Mouse (Mus musculus): ENCODE data around the gene Fam89b.

DNA sequence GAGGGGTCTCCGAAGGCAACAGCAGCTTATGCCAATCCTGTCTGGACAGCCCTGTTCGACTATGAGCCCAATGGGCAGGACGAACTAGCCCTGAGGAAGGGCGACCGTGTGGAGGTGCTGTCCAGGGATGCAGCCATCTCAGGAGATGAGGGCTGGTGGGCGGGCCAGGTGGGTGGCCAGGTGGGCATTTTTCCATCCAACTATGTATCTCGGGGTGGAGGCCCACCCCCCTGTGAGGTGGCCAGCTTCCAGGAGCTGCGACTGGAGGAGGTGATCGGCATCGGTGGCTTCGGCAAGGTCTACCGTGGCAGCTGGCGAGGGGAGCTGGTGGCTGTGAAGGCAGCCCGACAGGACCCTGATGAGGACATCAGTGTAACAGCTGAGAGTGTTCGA lies 39.1 kb downstream of the Fam89b start:
- TF ChIP-seq CTCF (IDR thresholded peaks at IDR 0.05; ENCODE audit: borderline replicate concordance, insufficient read depth, low read depth, low read length), result no peak
- no peak for TF ChIP-seq POLR2A (IDR thresholded peaks at IDR 0.05; ENCODE audit: borderline replicate concordance, insufficient read depth, low read length)

Measured in cerebellum, adult 2 months (tissue).